In genomic region chr7:44523056-44523455, GRCm38 (mm10) we compare ENCODE assay signal across 20 mouse cellular contexts. TPM values are rescaled to one million over a fixed set of nuclear protein-coding genes. Genes with fewer than 3 reads are reported as not detected.
DNase-seq lines count a peak whose midpoint lies in the region; TF ChIP-seq lines count a peak whose summit lies in the region.
"Had no signal": no experiment of that assay in that cellular context is flagged by ENCODE, and none has a peak within 500 bp of the region (broad histone marks: within the 10 kb centered on the region; RNA-seq: fewer than 3 reads in every experiment).

No protein-coding gene starts in this region.

- peak; percentile 7; the same call in 1 of the 2 replicates for TF ChIP-seq CTCF in gastrocnemius, adult 2 months (IDR thresholded peaks at IDR 0.05)

- intact Hi-C loops in gastrocnemius, adult 2 months (cut with DNase I) = loop anchor here (5.0 kb wide), 1 partner anchor 39 kb away; no protein-coding TSS in a partner anchor
- intact Hi-C loops in gastrocnemius, postnatal 36 days (cut with DNase I) = no loop called here

- peak overlapping the region; percentile 99 for H3K27ac ChIP-seq in gastrocnemius, adult 2 months
- H3K27ac ChIP-seq: forebrain, embryonic 10.5 days; forebrain, embryonic 13.5 days; hindbrain, embryonic 14.5 days; hindbrain, postnatal 0 days had no signal

- H3K4me3 ChIP-seq in gastrocnemius, adult 2 months = peak overlapping the region; percentile 79
- H3K4me3 ChIP-seq: forebrain, embryonic 10.5 days; forebrain, embryonic 13.5 days had no signal

- DNase-seq in gastrocnemius, adult 2 months = peak; percentile 88
- peak; percentile 36 for DNase-seq in gastrocnemius, postnatal 10 days
- peak; percentile 49 to 55 for DNase-seq in gastrocnemius, postnatal 36 days
- no peak for DNase-seq in layer of hippocampus, postnatal 10 days (ENCODE audit: low spot score in 2 of 2)
- DNase-seq in kidney, adult 18-20 months = no peak
- no peak for DNase-seq in frontal cortex, postnatal 10 days (ENCODE audit: low spot score in 2 of 2)
- DNase-seq: adrenal gland, postnatal 10 days; adrenal gland, postnatal 36 days; B cell, adult 2 months; cerebellum, adult 18-20 months; cerebellum, adult 9-10 months; cerebellum, postnatal 14 days; heart, adult 11 months; heart, postnatal 36 days; kidney, adult 2 months had no signal

RNA-seq across cellular contexts. Expression of gene Mybpc2, which starts 1.4 kb away (rescaled TPM):
- 1,000 to 10,000 TPM; 2,660 to 4,973 TPM for total RNA-seq in gastrocnemius, adult 2 months (2021)
- 1,000 to 10,000 TPM; 2,219 to 2,666 TPM for total RNA-seq in gastrocnemius, postnatal 10 days (2021)
- 1,000 to 10,000 TPM; 4,354 to 5,208 TPM for total RNA-seq in gastrocnemius, postnatal 36 days (2021)
- under 1 TPM; 0.11 to 0.18 TPM for total RNA-seq in layer of hippocampus, postnatal 10 days (2021)
- total RNA-seq: adrenal gland, postnatal 36 days had no signal

RNA-seq across cellular contexts. Expression of gene Spib, which starts 8.8 kb away (rescaled TPM):
- under 1 TPM in 1 of 2 experiments, not detected in 1; 0.08 TPM for total RNA-seq in gastrocnemius, adult 2 months (2021)
- total RNA-seq in gastrocnemius, postnatal 10 days (2021) = 1 to 10 TPM in 1 of 2 experiments, not detected in 1; 1.2 TPM
- not detected for total RNA-seq in gastrocnemius, postnatal 36 days (2021)
- under 1 TPM in 1 of 2 experiments, not detected in 1; 0.11 TPM for total RNA-seq in layer of hippocampus, postnatal 10 days (2021)
- total RNA-seq: G1E had no signal

RNA-seq across cellular contexts. Expression of gene Pold1, which starts 25.6 kb away (rescaled TPM):
- total RNA-seq in gastrocnemius, adult 2 months (2021) = 1 to 10 TPM; 4.1 to 5.1 TPM
- 10 to 100 TPM in 1 of 2 experiments, 1 to 10 TPM in 1; 8.1 to 14.7 TPM for total RNA-seq in gastrocnemius, postnatal 10 days (2021)
- 1 to 10 TPM; 5.6 to 6.7 TPM for total RNA-seq in gastrocnemius, postnatal 36 days (2021)
- total RNA-seq in layer of hippocampus, postnatal 10 days (2021) = 10 to 100 TPM; 10.3 to 13.6 TPM

RNA-seq across cellular contexts. Expression of gene Fam71e1, which starts 26.7 kb away (rescaled TPM):
- 1 to 10 TPM; 2.4 to 5.5 TPM for total RNA-seq in gastrocnemius, adult 2 months (2021)
- total RNA-seq in gastrocnemius, postnatal 10 days (2021) = 1 to 10 TPM; 4.3 to 5.7 TPM
- total RNA-seq in gastrocnemius, postnatal 36 days (2021) = 1 to 10 TPM; 3.9 to 4.4 TPM
- 10 to 100 TPM; 27.6 to 33.3 TPM for total RNA-seq in layer of hippocampus, postnatal 10 days (2021)

RNA-seq across cellular contexts. Expression of gene Emc10, which starts 26.7 kb away (rescaled TPM):
- 10 to 100 TPM; 43.6 to 52.2 TPM for total RNA-seq in gastrocnemius, adult 2 months (2021)
- 10 to 100 TPM; 50.8 to 52.6 TPM for total RNA-seq in gastrocnemius, postnatal 10 days (2021)
- total RNA-seq in gastrocnemius, postnatal 36 days (2021) = 10 to 100 TPM; 42.4 to 43.5 TPM
- total RNA-seq in layer of hippocampus, postnatal 10 days (2021) = 100 to 1,000 TPM; 157 to 169 TPM

Comparison
In these comparisons a context has a peak if more than half of its experiments do, and no peak if none do; other contexts are left out.
1. DNase-seq: peak in gastrocnemius, adult 2 months (single experiment), gastrocnemius, postnatal 10 days (single experiment) and gastrocnemius, postnatal 36 days (2 of 2); none in layer of hippocampus, postnatal 10 days (0 of 2), kidney, adult 18-20 months (single experiment) and frontal cortex, postnatal 10 days (0 of 2).
2. RNA of gene Mybpc2, which starts 1.4 kb away (total RNA-seq): 4,354 to 5,208 TPM in gastrocnemius, postnatal 36 days, 2,660 to 4,973 TPM in gastrocnemius, adult 2 months and 2,219 to 2,666 TPM in gastrocnemius, postnatal 10 days; 0.11 to 0.18 TPM in layer of hippocampus, postnatal 10 days; every median in the first group is over 1,000 times any median in the second.